Mouse (Mus musculus) heart, adult 2 months (tissue): Measurements from ENCODE around the gene Gcnt7.

Experiments
- CTCF ChIP-seq: fragments of 200-600 bp; IDR thresholded peaks from 2 replicates; pipeline ENCODE4 v1.8.1; 2022; ENCODE audit warnings: antibody characterized with exemption, mild to moderate bottlenecking, moderate library complexity
- EP300 ChIP-seq: fragments of 200-500 bp; IDR thresholded peaks from 2 replicates; pipeline ENCODE4 v1.6.1; 2011; ENCODE audit warnings: low read depth, low read length, control low read depth; ENCODE audit not compliant: insufficient read depth

DNA sequence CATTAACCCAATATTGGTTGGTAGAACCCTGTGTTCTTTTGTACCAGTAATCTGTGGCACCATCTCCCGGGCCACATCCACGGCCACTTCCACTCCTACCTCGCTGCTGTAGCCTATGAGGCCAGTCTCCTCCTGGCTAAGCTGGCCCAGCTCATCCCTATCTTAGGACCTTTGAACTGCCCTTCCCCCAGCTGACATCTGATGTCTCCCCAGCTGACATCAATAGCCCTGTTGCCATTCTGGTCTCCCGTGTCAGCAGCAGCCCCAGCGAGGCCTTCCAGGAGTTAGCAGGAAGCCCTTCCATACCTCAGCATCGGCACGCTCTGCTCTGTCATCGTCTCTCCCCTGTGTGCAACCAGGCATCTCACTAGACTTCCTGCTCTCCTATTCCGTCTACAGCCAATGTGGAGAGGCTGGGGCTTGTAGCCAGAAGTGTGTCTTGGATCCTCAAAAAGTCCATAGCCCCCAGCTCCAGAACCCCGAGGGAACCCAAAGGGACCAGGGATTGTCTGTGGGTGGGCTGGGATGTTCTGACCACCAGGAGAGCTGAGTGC lies 18.4 kb upstream of the Gcnt7 start:
- no peak for TF ChIP-seq CTCF
- no peak for TF ChIP-seq EP300
